Mouse (Mus musculus): ENCODE measurements around the gene Myh11. TPM values are rescaled to one million over a fixed set of nuclear protein-coding genes. Genes with fewer than 3 reads are reported as not detected.

The Myh11 gene
- 0.40 and 0.47 TPM in 2 replicates for polyA plus RNA-seq (2021; fragmentation: Nextera tagmentation)
- long read RNA-seq, experiment 1, partial matches to known transcripts: 2 of 2 reads
- long read RNA-seq, experiment 1, other reads (novel, unspliced or antisense): 0 of 2 reads
- long read RNA-seq, experiment 2, partial matches to known transcripts: 1 of 1 reads
- long read RNA-seq, experiment 2, other reads (novel, unspliced or antisense): 0 of 1 reads

GRCm38 (mm10) chr16:14291223-14291622 is at the start of gene Myh11:
Gene Myh11 (minus strand): TSS chr16:14291372.

GRCm38 (mm10) chr16:14316884-14317876 is 26.0 kb upstream of the Myh11 start, which contains the start of gene Fopnl:
Gene Fopnl (minus strand): TSS chr16:14317405.

GRCm38 (mm10) chr16:14162988-14163416 is 128.2 kb downstream of the Myh11 start, which contains the start of the genes Nde1 and Marf1:
Gene Nde1 (plus strand): TSS chr16:14163275.
Gene Marf1 (minus strand): TSS chr16:14163351.

Other genes with a start within 250 kb of the Myh11 start
- 16.5 and 17.6 TPM in 2 replicates for gene Nde1, start 128.1 kb downstream of the Myh11 start, polyA plus RNA-seq (2021; fragmentation: Nextera tagmentation)
- 18.8 and 53.9 TPM in 2 replicates for gene Marf1, start 128.0 kb downstream of the Myh11 start, polyA plus RNA-seq (2021; fragmentation: Nextera tagmentation)
- gene Fopnl, start 26.0 kb upstream of the Myh11 start, polyA plus RNA-seq (2021; fragmentation: Nextera tagmentation): 136 and 171 TPM in 2 replicates
- gene Abcc1, start 70.2 kb upstream of the Myh11 start, polyA plus RNA-seq (2021; fragmentation: Nextera tagmentation): 5.4 TPM in 2 replicates

All from left cerebral cortex, adult 6 months (tissue).